Mouse (Mus musculus) C2C12 (cell line): ENCODE results near the gene Fhl1.

Experiments used
- CTCF ChIP-seq: IDR thresholded peaks from one replicate; pipeline ENCODE4 v1.5.1; 2011; ENCODE audit not compliant: control insufficient read depth, insufficient read depth, insufficient read length
- MAX ChIP-seq: IDR thresholded peaks from one replicate; pipeline ENCODE4 v1.6.1; 2011; ENCODE audit warnings: mild to moderate bottlenecking, control low read depth
- MYOD1 ChIP-seq: IDR thresholded peaks from one replicate; pipeline ENCODE4 v1.6.1; 2011; ENCODE audit warnings: low read depth; ENCODE audit not compliant: control insufficient read depth, insufficient read length
- MYOG ChIP-seq: IDR thresholded peaks from one replicate; pipeline ENCODE4 v1.6.1; 2011; ENCODE audit not compliant: control insufficient read depth, insufficient read length; ENCODE audit errors: extremely low read depth
- USF1 ChIP-seq: IDR thresholded peaks from one replicate; pipeline ENCODE4 v1.6.1; 2011; ENCODE audit warnings: low read depth, mild to moderate bottlenecking, control low read depth, moderate library complexity

- TF ChIP-seq CTCF = no peak
- no peak for TF ChIP-seq MYOD1
- no peak for TF ChIP-seq MAX
- no peak for TF ChIP-seq USF1
- no peak for TF ChIP-seq MYOG
Observed at GRCm38 (mm10) chrX:56722559-56722958, 9.0 kb upstream of the Fhl1 start.
